Mouse (Mus musculus) lung, adult 2 months (tissue): ENCODE data around the gene Nol4l. TPM values are rescaled to one million over a fixed set of nuclear protein-coding genes. Genes with fewer than 3 reads are reported as not detected.

Experiments
- DNase-seq: peaks from one replicate; pipeline ENCODE4 v3.0.0; 2022
- H3K4me1 ChIP-seq: fragments of 200-500 bp; 2 replicates; pipeline ENCODE4 v1.6.1; 2011; ENCODE audit warnings: low read length; ENCODE audit not compliant: control insufficient read depth, insufficient read depth
- H3K4me3 ChIP-seq: fragments of 200-500 bp; replicated peaks from 2 replicates; pipeline ENCODE3; 2011; ENCODE audit warnings: low read depth, mild to moderate bottlenecking, control low read depth, low read length; ENCODE audit errors: extremely low read depth
- CTCF ChIP-seq: fragments of 200-500 bp; IDR thresholded peaks from 2 replicates; pipeline ENCODE4 v1.5.1; 2011; ENCODE audit warnings: mild to moderate bottlenecking, low read length, control low read depth; ENCODE audit not compliant: insufficient read depth
- POLR2A ChIP-seq: fragments of 200-500 bp; IDR thresholded peaks from 2 replicates; pipeline ENCODE4 v1.6.1; 2011; ENCODE audit warnings: low read depth, mild to moderate bottlenecking, control low read depth, low read length, borderline replicate concordance; ENCODE audit errors: extremely low read depth
- whole genome bisulfite sequencing: fragments of 180-500 bp; shearing (Covaris S2); methylation state at CpG from one replicate; pipeline ENCODE4 v1.1.7; 2018; 5-methylcytosine and 5-hydroxymethylcytosine counted together
- polyA plus RNA-seq: library from polyadenylated mRNA; depleted of rRNA; stranded (reverse); fragments of >200 nt; gene quantifications from 2 replicates; pipeline ENCODE4 v1.2.3, GENCODE M21; 2012

Nol4l gene
- polyA plus RNA-seq, 1 experiment = 14.7 TPM

GRCm38 (mm10) chr2:153491512-153492178, 38.1 kb downstream of the Nol4l start:
- H3K4me3 ChIP-seq = peak overlapping the region; percentile 45
- TF ChIP-seq CTCF (no peak), POLR2A (no peak)
- 27% methylated on average over 18 of the region's 18 CpGs for WGBS
- H3K4me1 ChIP-seq = peaks cover 3% of the 10 kb centered on the region; the same call in 1 of the 2 replicates
- DNase-seq = no peak

DNA sequence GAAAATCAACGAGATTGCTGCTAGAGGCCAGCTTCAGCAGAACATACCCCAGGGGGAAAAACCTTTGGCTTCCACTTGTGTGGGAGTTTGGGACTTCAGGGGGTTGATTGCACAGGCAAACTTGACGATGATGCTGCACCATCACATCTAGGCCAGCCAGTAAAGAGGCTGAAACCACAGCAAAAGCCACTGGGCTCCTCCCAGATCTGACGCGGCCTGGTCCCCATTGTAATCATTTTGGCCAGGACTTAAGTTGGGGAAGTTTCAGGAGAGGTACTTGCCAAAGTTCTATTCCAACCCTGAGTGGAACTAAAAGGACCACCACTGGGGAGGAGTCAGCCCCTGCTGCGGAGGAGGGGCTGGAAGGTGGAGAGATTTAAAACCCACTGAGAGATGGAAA, 38.8 kb downstream of the Nol4l start:
- no peak for TF ChIP-seq CTCF
- Histone ChIP-seq H3K4me3 (no peak overlapping the region), H3K4me1 (peaks cover 3% of the 10 kb centered on the region; the same call in 1 of the 2 replicates)
- DNase-seq = no peak
- 49% methylated on average over 5 of the region's 5 CpGs for WGBS

DNA sequence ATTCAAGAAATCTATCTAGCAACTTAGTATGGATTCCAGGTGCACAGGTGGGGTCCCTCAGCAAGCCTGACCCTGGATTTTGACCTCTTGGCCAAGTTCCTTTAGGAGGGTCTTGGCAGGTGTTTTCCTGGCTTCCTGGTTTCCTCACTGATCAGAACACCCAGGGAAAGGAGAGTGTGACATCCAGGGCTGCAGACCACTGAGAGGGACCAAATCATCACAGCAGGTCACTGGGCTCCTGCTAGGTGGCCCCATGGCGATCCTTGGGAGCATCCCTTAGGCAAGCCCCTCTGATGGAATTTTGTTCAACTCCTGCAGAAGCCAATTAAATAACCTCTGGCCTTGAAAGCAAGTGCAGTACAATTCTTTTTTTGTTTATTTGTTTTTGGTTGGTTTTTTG, 39.7 kb downstream of the Nol4l start:
- H3K4me3 ChIP-seq = no peak overlapping the region
- no peak for DNase-seq
- H3K4me1 ChIP-seq = peaks cover 3% of the 10 kb centered on the region; the same call in 1 of the 2 replicates
- TF ChIP-seq CTCF (no peak), POLR2A (no peak)
- WGBS = 100% methylated on average over 1 of the region's 1 CpGs

- 74% methylated on average over 4 of the region's 4 CpGs for WGBS
- no peak overlapping the region for H3K4me3 ChIP-seq
- TF ChIP-seq CTCF (no peak), POLR2A (no peak)
- H3K4me1 ChIP-seq = no peaks in the 10 kb centered on the region; the same call in 1 of the 2 replicates
- no peak for DNase-seq
These were observed 45.7 kb downstream of the Nol4l start for GRCm38 (mm10) chr2:153484071-153484470.

GRCm38 (mm10) chr2:153483118-153483983, 46.4 kb downstream of the Nol4l start:
- no peak for DNase-seq
- TF ChIP-seq CTCF (no peak), POLR2A (no peak)
- 21% methylated on average over 20 of the region's 20 CpGs for WGBS
- H3K4me1 ChIP-seq = no peaks in the 10 kb centered on the region; the same call in 1 of the 2 replicates
- no peak overlapping the region for H3K4me3 ChIP-seq

GRCm38 (mm10) chr2:153481861-153482120, 48.0 kb downstream of the Nol4l start:
- no peak for DNase-seq
- WGBS = 63% methylated on average over 2 of the region's 2 CpGs
- TF ChIP-seq CTCF (no peak), POLR2A (no peak)
- no peaks in the 10 kb centered on the region; the same call in 1 of the 2 replicates for H3K4me1 ChIP-seq
- no peak overlapping the region for H3K4me3 ChIP-seq

- no peak overlapping the region for H3K4me3 ChIP-seq
- WGBS = 75% methylated on average over 7 of the region's 7 CpGs
- DNase-seq = no peak
- TF ChIP-seq CTCF (no peak), POLR2A (no peak)
- H3K4me1 ChIP-seq = no peaks in the 10 kb centered on the region; the same call in 1 of the 2 replicates
These were observed 48.5 kb downstream of the Nol4l start for GRCm38 (mm10) chr2:153481108-153481860.

DNA sequence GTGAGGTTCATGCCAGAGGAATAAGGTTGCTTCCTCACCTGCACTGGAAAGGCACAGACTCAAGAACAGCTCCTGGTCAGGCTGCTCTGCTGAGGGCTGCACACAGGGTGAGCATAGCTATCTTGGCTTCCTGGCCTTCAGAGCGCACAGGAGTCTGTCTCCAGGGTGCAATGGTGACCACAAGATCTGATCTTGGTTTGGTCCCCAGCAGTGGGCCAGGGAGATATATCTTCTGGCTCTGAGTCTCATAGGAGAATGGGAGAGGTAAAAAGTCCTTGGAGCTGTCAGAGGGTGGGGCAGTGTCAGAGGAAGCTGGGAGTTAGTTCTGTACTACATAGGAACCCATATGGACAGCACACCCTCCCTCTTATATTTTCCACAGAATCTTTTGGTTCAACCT, 50.3 kb downstream of the Nol4l start:
- DNase-seq = no peak
- Histone ChIP-seq H3K4me1 (peaks cover 4% of the 10 kb centered on the region), H3K4me3 (no peak overlapping the region)
- WGBS = 97% methylated on average over 1 of the region's 1 CpGs
- TF ChIP-seq POLR2A (no peak), CTCF (no peak)

DNA sequence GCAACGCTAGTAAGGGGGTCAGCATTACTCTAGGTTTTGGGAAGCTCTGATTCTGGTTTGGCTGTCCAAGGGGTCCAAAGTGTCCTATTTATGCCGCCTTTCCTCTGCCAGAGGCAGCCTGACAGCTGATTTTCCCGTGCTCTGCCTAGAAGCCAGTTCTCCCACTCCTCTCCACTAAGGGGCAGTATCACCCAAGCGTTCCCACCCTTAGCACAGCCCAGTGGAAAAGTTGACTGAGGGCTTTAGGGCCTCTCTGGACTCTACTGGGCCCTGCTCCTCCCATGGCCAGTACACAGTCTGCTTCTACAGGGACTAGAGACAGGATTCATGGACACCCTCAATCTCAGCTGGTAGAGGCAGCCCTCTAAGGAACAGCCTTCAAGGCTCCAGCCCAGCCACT, 51.2 kb downstream of the Nol4l start:
- H3K4me1 ChIP-seq = peaks cover 4% of the 10 kb centered on the region
- TF ChIP-seq POLR2A (no peak), CTCF (peak; percentile 89)
- 12% methylated on average over 4 of the region's 4 CpGs for WGBS
- DNase-seq = peak; percentile 57
- no peak overlapping the region for H3K4me3 ChIP-seq
